Mouse (Mus musculus): Measurements from ENCODE around the gene Sipa1l2.
A peak's percentile ranks its signal among the peaks of the same experiment; 100 is the strongest.
"Not testable (repeated sequence)": the region's sequence is repeated elsewhere in the genome, so short reads cannot be mapped to it uniquely, and the experiment has no call there.

Gene Sipa1l2

DNA sequence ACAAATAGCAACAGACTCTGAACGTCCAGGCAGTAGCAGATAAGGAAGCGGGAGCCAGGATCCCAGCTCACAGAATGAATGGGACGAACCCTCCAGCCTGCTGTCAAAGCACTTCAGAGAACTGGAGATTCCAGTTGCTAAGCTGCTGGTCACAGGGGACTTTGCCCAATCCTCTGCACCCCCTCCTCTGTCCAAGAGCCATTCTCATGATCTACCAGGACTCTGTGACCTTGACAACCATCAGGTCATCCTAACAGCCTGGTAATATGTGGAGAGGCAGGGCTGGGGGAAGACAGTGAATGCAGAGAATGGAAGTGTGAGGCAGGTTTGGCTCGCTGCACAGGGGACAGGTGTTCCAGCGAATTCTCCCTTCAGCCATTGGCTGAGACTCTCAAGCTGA lies 163.2 kb downstream of the Sipa1l2 start:
- DNase-seq (ENCODE audit: low spot score in 2 of 2): no peak

DNA sequence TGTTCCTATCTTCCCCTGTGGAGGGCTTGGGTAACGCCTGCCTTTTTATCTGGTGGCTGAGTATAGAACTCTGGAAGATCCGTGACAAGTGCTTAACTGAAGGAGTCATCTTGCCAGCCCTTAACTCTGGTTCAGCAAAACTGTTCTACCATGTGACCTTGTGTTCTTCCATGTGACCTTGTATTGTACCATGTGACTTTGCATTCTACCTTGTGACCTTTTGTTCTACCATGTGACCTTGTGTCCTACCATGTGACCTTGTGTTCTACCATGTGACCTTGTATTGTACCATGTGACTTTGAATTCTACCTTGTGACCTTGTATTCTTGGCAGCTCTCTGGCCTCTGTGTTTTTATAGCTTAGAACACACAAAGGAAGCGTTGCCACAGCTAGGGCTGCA lies 168.3 kb downstream of the Sipa1l2 start:
- no peak for DNase-seq (ENCODE audit: low spot score in 2 of 2)

DNA sequence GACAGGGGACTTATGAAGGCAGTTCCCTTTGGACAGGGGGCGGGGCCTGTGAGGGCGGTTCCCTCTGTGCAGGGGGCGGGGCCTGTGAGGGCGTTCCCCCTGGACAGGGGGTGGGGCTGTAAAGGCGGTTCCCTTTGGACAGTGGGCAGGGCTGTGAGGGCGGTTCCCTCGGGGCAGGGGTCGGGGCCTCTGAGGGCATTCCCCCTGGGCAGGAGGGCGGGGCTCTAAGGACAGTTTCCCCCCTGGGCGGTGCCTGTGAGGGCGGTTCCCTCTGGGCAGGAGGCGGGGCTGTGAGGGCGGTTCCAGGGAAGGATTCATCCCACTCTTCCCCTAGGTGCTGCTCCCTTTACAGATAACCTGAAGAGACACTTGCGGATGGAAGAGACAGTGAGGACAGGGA lies 171.6 kb downstream of the Sipa1l2 start:
- DNase-seq (ENCODE audit: low spot score in 2 of 2): no peak

DNA sequence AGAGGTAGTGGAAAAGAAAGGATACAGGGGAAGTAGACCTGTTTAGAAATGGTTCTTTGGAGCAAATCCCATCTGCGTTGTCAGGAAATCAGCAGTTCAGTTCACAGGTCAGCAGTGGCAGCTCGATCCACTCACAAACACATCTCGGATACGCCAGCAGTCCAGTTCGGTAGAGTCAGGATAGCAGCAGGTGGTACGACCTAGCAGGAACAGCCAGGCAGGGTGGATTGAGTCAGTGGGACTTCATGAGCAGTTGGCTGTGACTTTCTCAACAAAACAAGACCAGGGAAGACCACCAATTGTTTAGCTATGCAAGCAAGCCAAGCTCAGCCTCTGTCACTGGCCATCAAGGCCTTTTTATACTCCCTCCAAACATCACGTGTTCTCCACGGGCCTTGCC lies 173.9 kb downstream of the Sipa1l2 start:
- DNase-seq (ENCODE audit: low spot score in 2 of 2): not testable (repeated sequence)

DNA sequence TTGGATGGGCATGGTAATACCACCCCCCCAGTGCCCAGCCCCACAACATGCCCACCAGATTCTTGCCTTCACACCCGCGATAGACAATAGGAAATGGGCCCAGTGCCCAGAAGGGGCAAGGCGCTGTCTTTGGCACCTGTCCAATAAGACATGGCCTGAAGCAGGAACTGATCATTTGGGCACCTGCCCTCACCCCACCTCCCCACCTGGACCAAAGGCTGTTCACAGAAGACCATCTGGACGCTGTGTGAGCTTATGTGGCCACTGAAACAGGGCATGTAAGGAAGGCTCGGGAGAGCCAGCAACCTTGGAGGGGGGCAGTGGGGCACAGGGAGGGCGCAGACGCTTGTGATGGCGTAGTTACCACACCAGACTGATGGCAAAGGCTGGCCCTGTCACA lies 174.6 kb downstream of the Sipa1l2 start:
- no peak for DNase-seq (ENCODE audit: low spot score in 2 of 2)

DNA sequence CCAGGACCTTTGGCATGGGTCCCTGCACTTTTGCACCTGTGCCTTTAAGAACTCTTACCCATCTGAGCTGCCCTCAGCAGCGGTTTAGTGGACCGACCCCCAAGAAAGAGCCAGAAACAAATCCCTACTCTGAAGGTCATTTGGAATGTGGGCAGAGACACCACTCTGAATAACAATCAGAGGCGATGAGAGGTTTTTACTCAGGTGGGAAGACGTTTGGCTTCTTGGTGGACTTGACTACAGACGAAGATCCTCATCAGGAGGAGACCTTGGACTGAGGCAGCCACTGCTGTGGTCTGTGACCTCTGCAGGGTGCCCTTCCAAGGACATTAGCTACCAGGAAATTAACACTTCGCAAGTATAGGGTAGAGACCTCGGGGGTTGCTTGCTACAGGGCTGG lies 177.9 kb downstream of the Sipa1l2 start:
- no peak for DNase-seq (ENCODE audit: low spot score in 2 of 2)

DNA sequence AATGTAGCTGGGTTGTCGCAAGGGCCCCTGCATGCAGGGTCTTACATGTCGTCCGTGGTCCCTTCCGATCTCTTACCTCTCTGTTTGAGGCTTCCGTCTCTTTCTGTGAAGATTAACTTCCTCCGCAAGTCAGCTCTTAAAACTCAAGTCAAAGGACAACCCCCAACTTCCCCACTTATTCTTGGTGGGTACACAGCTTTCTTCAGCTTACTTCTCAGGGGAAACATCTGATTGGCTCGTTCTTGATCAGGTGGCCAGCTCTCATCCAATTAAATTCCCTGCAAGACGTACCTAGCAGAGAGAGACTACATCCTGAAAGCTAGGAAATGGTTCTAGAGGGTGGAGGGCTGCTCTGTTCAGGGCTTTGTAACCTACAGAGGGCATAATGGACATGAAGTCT lies 178.3 kb downstream of the Sipa1l2 start:
- peak; percentile 47 to 56 for DNase-seq (ENCODE audit: low spot score in 2 of 2)

DNA sequence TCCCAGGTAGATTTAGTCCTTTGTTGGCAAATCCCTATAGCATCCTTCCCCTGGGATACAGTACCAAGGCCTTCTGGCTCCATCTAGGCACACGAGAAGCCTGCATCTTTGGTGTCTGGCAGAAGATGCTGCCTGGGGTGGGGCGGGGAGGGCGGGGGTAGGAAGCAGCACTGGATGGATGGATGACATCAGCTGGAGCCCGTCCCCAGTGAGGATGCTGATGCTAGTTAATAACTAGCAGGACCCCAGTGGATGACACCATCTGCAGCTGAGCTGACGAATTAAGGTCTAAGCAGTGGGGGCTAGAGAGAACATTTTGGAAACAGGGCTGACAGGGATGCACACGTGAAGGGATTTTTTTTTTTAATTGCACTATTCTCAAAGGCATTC lies 179.1 kb downstream of the Sipa1l2 start:
- DNase-seq (ENCODE audit: low spot score in 2 of 2): no peak

DNA sequence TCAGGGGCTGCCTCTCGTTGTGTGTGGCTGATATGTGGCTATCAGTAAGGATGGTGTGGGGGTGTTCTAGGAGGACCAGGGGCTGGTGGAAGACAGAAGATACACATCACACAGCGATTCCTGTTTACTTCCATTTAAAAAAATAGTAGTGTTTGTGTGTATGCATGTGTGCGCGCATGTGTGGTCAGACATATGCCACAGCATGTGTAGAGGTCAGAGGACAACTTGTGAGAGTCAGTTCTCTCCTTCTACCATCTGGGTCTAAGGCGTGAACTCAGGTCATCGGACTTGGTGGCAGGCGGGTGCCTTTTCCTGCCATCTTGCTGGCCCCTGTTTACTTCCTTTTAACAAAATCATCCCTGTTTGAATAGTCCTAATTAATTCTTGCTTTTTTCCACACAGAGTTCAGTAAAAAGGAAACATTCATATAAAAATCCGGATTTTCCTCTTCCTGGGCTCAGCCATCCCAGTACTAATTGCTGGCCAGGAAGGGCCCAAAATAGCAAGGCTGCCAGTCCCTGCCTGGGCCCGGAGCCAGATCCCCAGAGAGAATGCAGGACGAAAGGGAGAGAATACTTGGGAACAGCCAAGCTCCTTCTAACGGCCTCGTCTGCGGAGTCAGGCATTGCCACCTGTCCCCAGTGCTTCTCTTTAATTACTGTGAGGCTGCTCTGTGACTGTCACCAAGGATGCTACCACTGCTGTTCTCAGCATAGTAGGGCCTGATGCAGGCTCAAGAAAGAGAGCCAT lies 179.7 kb downstream of the Sipa1l2 start:
- no peak for DNase-seq (ENCODE audit: low spot score in 2 of 2)

DNA sequence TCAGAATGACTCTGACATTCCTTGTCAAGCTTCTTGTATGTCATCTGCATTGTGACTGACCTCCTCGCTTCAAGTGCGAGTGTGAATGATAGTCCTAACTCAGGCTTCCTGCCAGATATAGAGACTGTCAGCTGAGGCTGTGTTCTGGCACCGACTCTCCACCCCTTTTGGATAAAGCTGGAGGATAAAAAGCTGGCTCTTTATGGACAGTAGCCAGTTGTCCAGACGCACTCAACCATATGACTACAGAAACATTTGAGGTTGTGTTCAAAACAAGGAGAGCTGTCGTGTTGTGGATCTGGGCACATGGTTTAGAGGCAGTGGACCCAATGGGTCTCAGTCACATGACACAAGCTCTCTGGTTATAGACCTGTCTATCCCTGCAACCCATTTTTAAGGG lies 180.3 kb downstream of the Sipa1l2 start:
- no peak for DNase-seq (ENCODE audit: low spot score in 2 of 2)

DNA sequence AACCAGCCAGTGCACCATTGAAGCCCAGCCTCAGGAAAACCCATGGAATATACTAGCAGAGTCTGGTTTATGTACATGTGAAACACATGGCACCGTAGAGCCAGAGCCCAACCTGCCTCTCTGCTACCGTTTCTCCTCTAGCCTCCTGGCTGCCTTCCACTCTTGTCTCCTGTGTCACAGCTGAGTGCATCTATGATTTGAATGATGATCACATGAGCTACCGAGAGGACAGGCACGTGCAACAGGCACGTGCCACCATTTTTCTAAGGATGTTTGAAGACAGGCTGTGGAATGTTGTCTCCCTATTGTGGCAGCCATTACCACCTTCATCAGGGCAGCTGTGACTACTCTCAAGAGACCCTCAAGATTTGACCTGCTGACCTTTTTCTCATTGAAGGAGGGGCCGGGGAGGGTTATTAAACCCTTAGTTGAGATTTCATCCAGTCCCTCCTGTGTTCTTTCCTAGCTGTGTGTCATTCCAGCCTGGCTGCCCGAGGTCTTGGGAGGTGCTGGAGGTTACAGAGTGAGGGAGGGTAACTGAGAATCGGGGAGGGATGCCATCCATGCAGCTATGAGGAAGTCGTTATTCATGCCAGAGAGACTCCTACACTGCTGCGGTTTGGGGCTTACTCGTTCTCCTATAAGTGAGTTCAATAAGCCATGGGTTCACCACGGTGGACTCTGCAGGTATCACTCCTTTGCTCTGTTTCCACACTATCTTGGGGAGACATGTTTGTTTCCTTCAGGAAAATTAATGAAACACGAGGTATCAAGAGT lies 181.0 kb downstream of the Sipa1l2 start:
- no peak for DNase-seq (ENCODE audit: low spot score in 2 of 2)

DNA sequence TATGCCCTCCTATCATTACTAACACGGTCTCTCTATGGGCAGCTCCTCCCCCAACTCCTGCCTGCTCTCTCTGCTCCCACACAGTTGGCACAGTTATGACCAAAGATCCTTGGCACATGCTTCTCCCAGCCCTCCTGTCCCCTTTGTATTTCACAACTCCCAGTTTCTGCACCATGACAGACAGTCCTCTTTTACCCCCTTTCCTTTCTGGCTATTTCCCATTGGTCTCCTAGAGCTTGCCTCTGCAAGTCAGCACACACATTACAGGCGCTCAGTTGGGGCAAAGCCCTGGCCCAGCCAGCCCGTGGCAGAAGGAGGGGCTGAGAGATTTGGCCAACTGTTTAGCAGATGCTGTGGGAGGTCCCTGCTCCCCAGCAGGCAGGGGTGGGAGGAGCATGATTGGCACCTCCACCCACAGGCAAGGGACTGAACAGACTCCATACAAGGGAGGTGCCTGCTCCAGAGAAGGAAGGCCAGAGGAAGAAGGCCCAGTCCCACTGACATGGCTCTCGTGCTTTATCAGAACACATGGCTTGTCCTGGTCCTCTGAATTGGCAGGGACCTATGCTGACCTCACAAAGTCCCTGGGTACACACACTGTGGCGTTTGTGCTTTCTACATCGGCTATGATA lies 184.0 kb downstream of the Sipa1l2 start:
- no peak for DNase-seq (ENCODE audit: low spot score in 2 of 2)

DNA sequence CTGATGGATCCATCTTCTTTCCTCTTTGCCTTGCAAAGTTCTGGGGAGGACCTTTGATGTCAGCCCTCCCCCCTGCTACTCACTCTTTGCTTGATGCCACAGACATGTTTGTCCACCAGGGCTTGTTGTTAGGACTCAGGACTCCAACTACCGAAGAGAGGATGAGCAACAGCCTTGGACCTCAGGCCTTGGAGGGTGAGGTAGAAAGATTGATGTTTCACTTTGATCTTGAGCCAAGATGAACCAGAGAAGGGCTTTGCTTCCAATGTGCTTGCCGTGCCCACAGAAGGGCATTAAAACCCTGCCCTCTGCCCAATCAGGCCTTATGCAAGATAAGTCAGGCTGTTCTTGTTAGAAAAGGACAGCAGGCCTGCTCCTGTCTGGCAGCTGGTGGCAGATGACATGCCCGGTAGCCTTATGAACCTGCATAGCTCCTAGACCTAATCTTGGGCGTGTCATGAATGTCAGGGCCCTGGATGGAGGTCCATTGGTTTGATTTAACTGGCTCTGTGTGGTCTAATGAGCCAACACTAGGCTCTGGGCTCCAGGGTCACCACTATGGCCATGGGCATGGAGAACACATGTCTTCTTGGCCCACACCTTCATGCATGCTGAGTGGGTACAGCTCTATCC lies 184.9 kb downstream of the Sipa1l2 start:
- no peak for DNase-seq (ENCODE audit: low spot score in 2 of 2)

DNA sequence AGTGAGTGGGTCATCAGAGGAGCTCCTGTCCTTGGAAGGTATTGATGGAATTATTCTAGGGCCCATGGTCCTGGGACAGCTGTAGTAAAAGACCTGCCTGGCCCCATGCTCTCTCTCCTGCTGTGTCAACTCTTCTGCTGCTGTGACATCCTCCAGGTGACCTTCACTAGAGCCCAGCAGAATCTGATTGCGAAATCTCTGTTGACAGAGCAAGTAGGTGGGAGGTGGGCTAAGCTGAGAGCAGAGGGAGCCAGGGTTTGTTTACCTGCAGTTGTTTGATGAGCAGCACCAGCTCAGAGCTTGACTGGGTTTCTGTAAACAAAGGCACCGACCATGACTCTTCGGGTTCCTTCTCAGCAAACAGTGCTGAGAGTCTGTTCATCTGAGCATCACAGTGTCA lies 187.9 kb downstream of the Sipa1l2 start:
- no peak for DNase-seq (ENCODE audit: low spot score in 2 of 2)

DNA sequence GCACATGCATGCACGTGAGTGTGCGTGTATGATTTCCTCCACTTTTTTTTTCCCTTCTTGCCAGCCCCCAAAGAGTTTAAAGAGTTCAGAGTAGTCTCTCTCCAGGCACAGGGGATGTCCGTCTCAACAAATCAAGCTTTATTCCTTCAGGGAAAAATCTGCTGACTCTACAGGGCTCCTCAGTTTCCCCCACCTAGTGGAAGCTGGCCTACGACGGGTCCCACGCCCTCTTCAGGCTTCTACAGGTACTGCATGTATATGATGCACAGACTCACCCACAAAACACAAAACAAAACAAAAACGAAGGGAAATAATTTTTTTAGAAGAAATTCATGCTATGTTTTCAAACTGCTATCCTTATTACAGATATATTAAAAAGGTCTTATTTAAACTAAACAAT lies 189.7 kb downstream of the Sipa1l2 start:
- no peak for DNase-seq (ENCODE audit: low spot score in 2 of 2)

DNA sequence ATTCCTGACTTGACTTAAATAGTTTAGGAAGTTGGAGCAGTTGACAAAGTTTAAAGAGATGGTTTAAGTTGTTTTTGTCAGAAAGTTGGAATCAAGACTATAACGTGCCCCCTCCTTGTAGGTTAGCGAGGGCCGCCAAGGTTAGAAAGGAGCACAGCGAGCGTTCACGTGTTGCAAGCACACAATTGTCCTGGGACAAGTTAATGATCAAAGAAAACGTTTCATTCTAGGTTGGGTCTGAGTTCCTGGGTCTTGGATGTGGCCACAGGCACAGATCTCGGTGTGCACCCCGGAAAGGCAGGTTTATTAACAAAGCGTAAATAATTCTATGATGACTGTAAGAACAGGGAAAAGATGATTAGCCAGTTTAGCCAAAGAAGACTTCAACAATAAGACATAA lies 190.5 kb downstream of the Sipa1l2 start:
- no peak for DNase-seq (ENCODE audit: low spot score in 2 of 2)

DNA sequence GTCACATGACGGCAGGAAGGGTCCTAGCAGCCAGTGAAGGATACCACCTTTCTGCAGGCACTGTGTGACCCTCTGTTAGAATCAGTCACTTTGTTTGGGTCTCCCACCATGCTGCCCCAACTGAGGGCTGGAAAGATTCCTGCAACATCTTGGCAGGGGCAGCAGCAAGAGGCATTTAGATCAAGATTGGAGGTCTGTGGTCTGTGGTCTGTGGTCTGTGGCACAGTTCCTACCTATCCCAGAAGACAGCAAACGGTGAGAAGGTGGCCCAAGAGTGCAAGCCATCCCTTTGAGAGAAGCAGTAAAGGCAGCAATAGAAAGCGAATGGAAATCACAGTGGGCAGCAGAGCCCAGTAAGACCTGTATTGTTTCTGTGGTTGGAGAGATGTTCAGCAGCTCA lies 191.9 kb downstream of the Sipa1l2 start:
- peak in 1 of 2 experiments; percentile 19 for DNase-seq (ENCODE audit: low spot score in 2 of 2)

DNA sequence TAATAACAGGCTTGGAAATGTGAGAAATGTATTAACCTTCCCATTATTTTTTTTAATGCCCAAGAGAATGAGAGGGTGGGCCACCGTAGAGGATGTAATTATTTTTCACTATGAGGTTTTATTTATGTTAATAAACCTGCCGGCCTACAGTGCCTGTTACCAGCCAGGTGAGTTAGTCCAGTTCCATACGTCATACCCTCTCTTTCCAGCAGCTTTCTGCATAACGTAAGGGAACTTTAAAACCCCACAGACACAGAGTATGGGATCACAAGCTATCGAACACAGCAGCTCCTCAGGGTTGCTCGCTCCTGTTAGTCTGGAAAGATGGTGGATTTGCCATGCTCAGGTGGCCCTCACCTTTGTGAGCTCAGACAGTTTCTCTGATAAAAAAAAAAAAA lies 193.2 kb downstream of the Sipa1l2 start:
- DNase-seq (ENCODE audit: low spot score in 2 of 2): no peak

DNA sequence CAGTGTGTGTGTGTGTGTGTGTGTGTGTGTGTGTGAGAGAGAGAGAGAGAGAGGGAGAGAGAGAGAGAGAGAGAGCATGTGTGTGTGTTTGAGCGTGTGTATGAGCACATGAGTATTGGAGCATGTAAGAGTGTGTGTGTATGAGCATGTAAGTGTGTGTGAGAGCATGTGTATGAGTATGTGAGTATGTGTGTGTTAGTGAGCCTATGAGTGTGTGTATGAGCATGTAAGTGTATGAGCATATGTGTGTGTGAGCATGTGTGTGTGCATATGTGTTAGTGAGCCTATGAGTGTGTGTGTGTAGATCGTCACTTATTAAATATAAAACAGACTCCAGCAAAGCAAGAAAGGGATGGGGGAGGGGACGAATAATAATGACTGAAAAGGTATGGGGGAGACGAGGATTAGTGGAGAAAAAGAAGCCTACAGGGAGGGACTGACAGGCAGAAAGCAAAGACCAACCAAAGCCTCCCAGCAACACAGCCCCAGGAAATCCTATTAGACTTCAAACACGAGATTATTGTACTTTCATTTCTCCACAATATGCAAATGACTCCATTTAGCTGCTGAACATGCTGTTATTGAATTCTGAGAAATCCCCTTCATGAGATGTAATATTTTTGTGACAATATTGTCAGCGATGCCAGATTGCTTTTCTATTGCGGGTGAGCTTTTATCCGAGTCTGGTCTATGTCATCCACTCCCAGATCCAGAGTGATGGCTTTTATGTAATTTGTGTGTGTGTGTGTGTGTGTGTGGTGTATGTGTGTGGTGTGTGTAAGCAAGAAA lies 193.8 kb downstream of the Sipa1l2 start:
- no peak for DNase-seq (ENCODE audit: low spot score in 2 of 2)

DNA sequence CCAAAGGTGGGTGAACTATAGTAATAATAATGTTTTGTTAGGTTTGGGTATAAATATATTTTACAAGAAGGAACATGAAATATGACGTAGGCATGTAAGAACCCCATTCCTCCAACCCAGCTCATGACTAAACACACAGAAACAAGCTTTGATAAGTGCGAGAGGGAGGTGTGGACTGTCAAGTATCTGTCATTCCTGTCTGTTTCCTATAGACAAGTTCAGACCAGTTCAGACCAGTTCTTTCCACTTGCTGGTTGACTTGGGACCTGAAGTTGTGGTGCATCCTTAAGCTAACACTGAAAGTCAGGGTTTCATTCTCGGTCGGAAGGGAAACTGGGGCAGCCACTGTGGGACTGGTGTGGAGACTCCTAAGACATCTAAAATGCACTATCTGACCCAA lies 197.0 kb downstream of the Sipa1l2 start:
- no peak for DNase-seq (ENCODE audit: low spot score in 2 of 2)

DNA sequence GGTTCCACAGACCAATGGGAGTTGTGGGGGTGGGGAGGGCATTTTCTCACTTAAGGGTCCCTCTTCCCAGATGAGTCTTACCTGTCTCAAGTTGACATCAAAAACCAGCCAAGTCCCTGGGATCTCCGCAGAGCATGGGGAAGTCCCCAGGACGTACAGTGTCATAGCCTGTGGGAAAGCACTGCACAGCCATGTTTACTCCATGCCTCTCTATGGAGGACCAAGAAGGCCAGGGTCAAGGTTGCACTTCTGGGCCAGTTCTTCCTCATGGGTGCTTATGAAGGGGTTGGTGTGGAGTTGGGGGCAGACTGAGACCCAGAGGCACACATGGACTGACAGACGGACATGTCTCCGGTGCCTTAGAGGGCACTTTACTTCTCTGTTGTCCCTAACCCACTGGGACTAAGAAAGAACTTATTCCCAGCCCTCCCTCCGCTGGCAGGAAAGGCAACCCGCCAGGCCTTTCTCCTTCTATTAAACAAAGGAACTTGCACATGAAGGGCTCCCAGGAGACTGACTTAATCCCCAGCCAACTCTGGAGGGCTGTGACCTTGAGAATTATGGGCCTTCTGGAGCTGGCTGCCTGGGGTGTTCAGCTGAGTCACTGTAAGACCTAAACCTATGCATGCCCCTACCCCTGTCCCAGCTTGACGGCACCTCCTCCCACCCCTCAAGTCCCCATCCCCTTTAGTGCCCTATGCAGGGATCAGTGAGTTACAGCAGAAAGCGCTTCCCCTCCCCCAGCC lies 199.9 kb downstream of the Sipa1l2 start:
- no peak for DNase-seq (ENCODE audit: low spot score in 2 of 2)

Data from thymus, postnatal 10 days (tissue).